Mouse (Mus musculus) T-helper 17 cell (primary cell): ENCODE results near the gene Slc4a11.

Experiments used
- in situ Hi-C, 2 experiments: fragments of 300-600 bp; cut with MboI, MseI; formaldehyde crosslinking; loops; 1 replicate in 1 of 2; 2 replicates in 1 of 2; pipeline ENCODE4 v1.15.1; 2025; ENCODE audit warnings: high pct_unique_total_duplicates in 2 of 2

The Slc4a11 gene

GRCm38 (mm10) chr2:130697153-130697810 lies at the start of gene Slc4a11:
Gene Slc4a11, minus strand, starts transcription at chr2:130697519.
- in situ Hi-C loops = loop anchor here in 1 of 2 experiments (5.0 kb wide), 1 partner anchor 60 kb away; no protein-coding TSS in a partner anchor

- in situ Hi-C loops = no loop called here
Observed at GRCm38 (mm10) chr2:130743576-130743975, 46.3 kb upstream of the Slc4a11 start.

GRCm38 (mm10) chr2:130740096-130740495 lies 42.8 kb upstream of the Slc4a11 start:
- in situ Hi-C loops = no loop called here

GRCm38 (mm10) chr2:130738019-130738418 lies 40.7 kb upstream of the Slc4a11 start:
- in situ Hi-C loops = loop anchor here in 1 of 2 experiments (10.0 kb wide), 1 partner anchor 1457 kb away; no protein-coding TSS in a partner anchor

GRCm38 (mm10) chr2:130735281-130735680 lies 38.0 kb upstream of the Slc4a11 start:
- in situ Hi-C loops = loop anchor here in 1 of 2 experiments (10.0 kb wide), 1 partner anchor 1460 kb away; no protein-coding TSS in a partner anchor

GRCm38 (mm10) chr2:130733444-130733843 lies 36.1 kb upstream of the Slc4a11 start:
- in situ Hi-C loops = loop anchor here (5.0 to 10.0 kb wide), 2 partner anchors 374 to 1461 kb away; no protein-coding TSS in a partner anchor

- in situ Hi-C loops = loop anchor here (5.0 to 10.0 kb wide), 2 partner anchors 375 to 1463 kb away; no protein-coding TSS in a partner anchor
Observed at GRCm38 (mm10) chr2:130731855-130732254, 34.5 kb upstream of the Slc4a11 start.

- in situ Hi-C loops = loop anchor here (5.0 to 10.0 kb wide), 2 partner anchors 377 to 1464 kb away; no protein-coding TSS in a partner anchor
Observed at GRCm38 (mm10) chr2:130730746-130731145, 33.4 kb upstream of the Slc4a11 start.

GRCm38 (mm10) chr2:130728906-130729585 lies 31.7 kb upstream of the Slc4a11 start:
- in situ Hi-C loops = no loop called here

- in situ Hi-C loops = no loop called here
Observed at GRCm38 (mm10) chr2:130727752-130728151, 30.4 kb upstream of the Slc4a11 start.

GRCm38 (mm10) chr2:130724369-130724768 lies 27.1 kb upstream of the Slc4a11 start:
- in situ Hi-C loops = no loop called here

- in situ Hi-C loops = no loop called here
Observed at GRCm38 (mm10) chr2:130717951-130718350, 20.6 kb upstream of the Slc4a11 start.

- in situ Hi-C loops = no loop called here
Observed at GRCm38 (mm10) chr2:130707057-130707456, 9.7 kb upstream of the Slc4a11 start.

GRCm38 (mm10) chr2:130706602-130707001 lies 9.3 kb upstream of the Slc4a11 start:
- in situ Hi-C loops = no loop called here

- in situ Hi-C loops = no loop called here
Observed at GRCm38 (mm10) chr2:130705178-130705577, 7.9 kb upstream of the Slc4a11 start.

GRCm38 (mm10) chr2:130704040-130705001 lies 7.0 kb upstream of the Slc4a11 start:
- in situ Hi-C loops = no loop called here

- in situ Hi-C loops = loop anchor here in 1 of 2 experiments (5.0 kb wide), 1 partner anchor 61 kb away; no protein-coding TSS in a partner anchor
Observed at GRCm38 (mm10) chr2:130697821-130698266, 525 bp upstream of the Slc4a11 start.

GRCm38 (mm10) chr2:130696700-130697152 lies 593 bp downstream of the Slc4a11 start:
- in situ Hi-C loops = loop anchor here in 1 of 2 experiments (5.0 kb wide), 1 partner anchor 59 kb away; no protein-coding TSS in a partner anchor

GRCm38 (mm10) chr2:130693563-130693962 lies 3.8 kb downstream of the Slc4a11 start:
- in situ Hi-C loops = no loop called here

GRCm38 (mm10) chr2:130689011-130689410 lies 8.3 kb downstream of the Slc4a11 start:
- in situ Hi-C loops = loop anchor here in 1 of 2 experiments (5.0 kb wide), 1 partner anchor 548 kb away; no protein-coding TSS in a partner anchor

- in situ Hi-C loops = loop anchor here in 1 of 2 experiments (5.0 kb wide), 1 partner anchor 552 kb away; no protein-coding TSS in a partner anchor
Observed at GRCm38 (mm10) chr2:130685426-130685825, 11.9 kb downstream of the Slc4a11 start.
